Mouse (Mus musculus) cerebellum, adult 8-10 months (tissue): ENCODE measurements around the gene Gdf11.

ENCODE experiments used
- DNase-seq: peaks from one replicate; pipeline ENCODE4 v3.0.0; 2022

Gdf11 gene

GRCm38 (mm10) chr10:128890383-128891295, 879 bp downstream of the Gdf11 start:
- no peak for DNase-seq

GRCm38 (mm10) chr10:128889846-128890245, 1.7 kb downstream of the Gdf11 start:
- DNase-seq = no peak

- DNase-seq = no peak
Observed at GRCm38 (mm10) chr10:128888941-128889827, 2.3 kb downstream of the Gdf11 start.

- DNase-seq = no peak
Observed at GRCm38 (mm10) chr10:128882067-128882466, 9.5 kb downstream of the Gdf11 start.

GRCm38 (mm10) chr10:128878811-128879210, 12.7 kb downstream of the Gdf11 start:
- DNase-seq = no peak

- DNase-seq = no peak
Observed at GRCm38 (mm10) chr10:128878291-128878690, 13.2 kb downstream of the Gdf11 start.

- DNase-seq = no peak
Observed at GRCm38 (mm10) chr10:128870341-128870740, 21.2 kb downstream of the Gdf11 start.

- DNase-seq = no peak
Observed at GRCm38 (mm10) chr10:128866518-128866917, 25.0 kb downstream of the Gdf11 start.

- no peak for DNase-seq
Observed at GRCm38 (mm10) chr10:128866042-128866441, 25.5 kb downstream of the Gdf11 start.

- no peak for DNase-seq
Observed at GRCm38 (mm10) chr10:128861176-128861575, 30.3 kb downstream of the Gdf11 start.

GRCm38 (mm10) chr10:128850339-128850738, 41.2 kb downstream of the Gdf11 start:
- no peak for DNase-seq

GRCm38 (mm10) chr10:128848426-128848825, 43.1 kb downstream of the Gdf11 start:
- no peak for DNase-seq

- DNase-seq = no peak
Observed at GRCm38 (mm10) chr10:128846664-128847063, 44.9 kb downstream of the Gdf11 start.

- no peak for DNase-seq
Observed at GRCm38 (mm10) chr10:128845516-128845915, 46.0 kb downstream of the Gdf11 start.

- DNase-seq = no peak
Observed at GRCm38 (mm10) chr10:128843260-128843659, 48.3 kb downstream of the Gdf11 start.

GRCm38 (mm10) chr10:128840612-128841011, 50.9 kb downstream of the Gdf11 start:
- no peak for DNase-seq

- DNase-seq = no peak
Observed at GRCm38 (mm10) chr10:128839434-128839833, 52.1 kb downstream of the Gdf11 start.

GRCm38 (mm10) chr10:128837400-128837799, 54.1 kb downstream of the Gdf11 start:
- DNase-seq = no peak
